Mouse (Mus musculus): ENCODE data around the gene Ttc22.

Ttc22 gene

DNA sequence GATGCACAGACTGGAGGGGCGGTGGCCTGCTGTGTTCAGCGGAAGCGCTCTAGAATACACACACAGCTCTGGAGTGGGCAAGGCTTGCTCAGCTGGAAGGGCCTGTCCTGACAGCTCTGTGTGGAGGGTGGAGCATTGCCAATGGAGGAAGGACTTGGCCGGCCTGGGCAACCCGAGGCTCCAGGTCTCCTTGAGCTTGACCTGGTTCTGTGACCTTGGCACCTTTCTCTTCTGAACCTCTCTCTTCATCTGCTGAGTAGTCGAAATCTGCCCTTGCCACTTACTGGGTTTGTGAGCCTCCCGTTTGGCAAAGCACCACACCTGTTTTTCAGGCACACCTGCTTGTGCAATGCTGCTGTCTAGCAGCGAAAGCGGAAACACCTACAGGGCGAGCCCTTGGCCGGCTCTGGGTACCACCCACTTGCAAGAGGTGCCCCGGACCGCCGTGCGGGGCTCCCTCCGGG lies at the start of gene Ttc22:
Gene Ttc22 (plus strand): TSS at position 403 of the 464 bp plus-strand sequence.
- peak; percentile 23 for DNase-seq (ENCODE audit: low read depth, low spot score)

- DNase-seq (ENCODE audit: low read depth, low spot score), result no peak
Measured at GRCm38 (mm10) chr4:106575022-106575421, 47.2 kb upstream of the Ttc22 start.

GRCm38 (mm10) chr4:106577511-106577910 lies 44.7 kb upstream of the Ttc22 start:
- DNase-seq (ENCODE audit: low read depth, low spot score), result no peak

DNA sequence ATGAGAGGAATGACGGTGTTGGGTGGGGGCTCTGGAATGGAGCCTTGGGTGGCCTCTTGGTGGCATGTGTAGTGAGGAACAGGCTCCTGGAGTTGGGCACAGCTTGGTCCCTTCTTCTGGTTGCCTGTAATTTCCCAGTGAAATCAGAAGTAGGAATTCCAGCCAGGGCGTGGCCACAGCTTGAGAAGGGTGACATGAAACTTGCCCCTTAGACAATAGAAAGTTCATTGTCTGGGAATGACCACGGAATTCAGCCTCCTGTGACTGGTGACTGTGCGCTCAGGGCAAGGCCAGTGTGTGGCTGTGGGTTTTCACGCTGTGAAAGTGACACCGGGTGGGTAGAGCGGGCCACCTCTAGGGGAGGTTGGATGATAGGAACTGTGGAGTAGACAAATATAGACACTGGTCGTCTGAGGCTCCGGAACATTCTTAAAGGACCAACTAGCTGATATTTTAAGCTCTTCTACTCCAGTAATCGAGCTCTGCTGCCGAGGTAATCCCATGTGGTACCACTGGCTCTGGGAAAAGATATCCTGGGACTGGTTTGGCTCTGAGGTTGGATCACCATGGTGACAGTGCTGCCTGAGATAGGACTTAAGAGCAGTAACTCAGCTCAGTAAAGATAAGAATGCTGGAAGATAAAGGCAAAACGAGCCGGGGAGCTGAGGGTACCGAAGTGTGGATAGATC lies 40.9 kb upstream of the Ttc22 start:
- no peak for DNase-seq (ENCODE audit: low read depth, low spot score)

GRCm38 (mm10) chr4:106581865-106582204 lies 40.4 kb upstream of the Ttc22 start:
- no peak for DNase-seq (ENCODE audit: low read depth, low spot score)

DNA sequence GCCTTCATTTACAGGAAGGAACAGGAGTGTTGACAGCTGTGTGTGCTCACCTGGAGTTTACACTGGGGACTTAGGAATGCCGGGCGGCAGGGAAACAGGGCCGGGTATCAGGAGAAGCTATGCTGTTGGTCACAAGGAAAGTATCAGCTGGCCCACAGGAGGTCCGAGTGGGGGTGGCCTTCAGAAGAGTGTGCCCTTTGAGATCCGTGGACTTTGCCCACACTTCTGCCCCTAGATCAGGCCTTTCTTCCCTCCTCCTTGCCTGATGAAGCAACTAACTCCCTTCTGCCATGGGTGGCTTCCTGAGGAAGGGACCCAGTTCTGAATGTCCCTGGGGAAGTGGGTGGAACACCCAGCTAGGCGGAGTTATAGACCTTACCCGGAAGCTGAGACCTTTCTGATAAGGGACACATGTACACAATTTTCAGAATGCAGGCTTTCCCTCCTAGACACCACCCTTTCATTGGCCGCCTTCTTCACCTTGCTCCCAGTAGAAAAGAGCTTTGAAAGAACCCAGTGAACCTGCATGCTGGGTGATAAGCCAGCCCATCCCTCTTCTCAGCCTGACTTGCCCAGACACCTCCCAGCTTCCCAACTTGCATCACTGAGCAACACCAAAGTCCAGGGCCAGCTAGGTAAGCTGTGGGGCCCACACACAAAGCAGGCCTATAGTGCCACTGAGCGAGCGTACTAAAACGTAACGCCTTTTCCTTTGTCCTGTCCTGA lies 39.6 kb upstream of the Ttc22 start:
- DNase-seq (ENCODE audit: low read depth, low spot score), result peak; percentile 36

GRCm38 (mm10) chr4:106584665-106585064 lies 37.6 kb upstream of the Ttc22 start:
- DNase-seq (ENCODE audit: low read depth, low spot score), result no peak

- DNase-seq (ENCODE audit: low read depth, low spot score), result no peak
Measured at GRCm38 (mm10) chr4:106587075-106587474, 35.2 kb upstream of the Ttc22 start.

DNA sequence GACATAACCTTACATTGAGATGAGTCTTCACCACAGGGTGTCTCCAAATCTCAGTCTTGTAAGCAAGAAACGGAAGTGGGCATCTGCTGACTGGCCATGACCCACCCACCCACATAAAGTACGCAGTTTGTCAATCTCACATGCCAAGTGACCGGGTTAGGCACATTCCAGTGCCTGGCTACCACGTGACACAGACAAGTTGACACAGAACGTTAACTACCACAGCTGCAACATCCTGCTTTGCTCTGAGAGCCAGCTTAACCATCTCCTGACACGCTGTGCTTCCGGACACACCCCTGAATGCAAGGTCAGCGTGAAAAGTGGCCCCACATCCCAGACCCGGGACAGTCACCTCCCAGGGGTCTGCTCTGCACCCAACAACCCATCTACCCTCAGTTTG lies 32.1 kb upstream of the Ttc22 start:
- peak; percentile 31 for DNase-seq (ENCODE audit: low read depth, low spot score)

GRCm38 (mm10) chr4:106590871-106591270 lies 31.4 kb upstream of the Ttc22 start:
- no peak for DNase-seq (ENCODE audit: low read depth, low spot score)

DNA sequence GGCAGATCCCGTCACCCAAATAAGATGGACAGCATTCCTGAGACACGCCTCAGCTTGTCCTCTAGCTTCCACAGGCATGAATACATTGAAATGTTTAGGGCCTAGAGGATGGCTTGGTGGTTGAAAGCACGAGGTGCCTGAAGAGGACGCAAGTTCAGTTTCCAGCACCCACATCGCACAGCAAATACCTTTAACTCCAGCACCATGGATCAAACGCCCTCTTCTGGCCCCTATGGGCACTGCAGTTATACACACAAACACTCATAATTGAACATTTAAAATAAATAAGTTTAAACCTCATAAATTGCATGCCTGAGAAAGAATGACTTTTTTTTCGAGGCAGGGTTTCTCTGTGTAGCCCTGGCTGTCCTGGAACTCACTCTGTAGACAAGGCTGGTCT lies 28.6 kb upstream of the Ttc22 start:
- DNase-seq (ENCODE audit: low read depth, low spot score), result peak; percentile 51

DNA sequence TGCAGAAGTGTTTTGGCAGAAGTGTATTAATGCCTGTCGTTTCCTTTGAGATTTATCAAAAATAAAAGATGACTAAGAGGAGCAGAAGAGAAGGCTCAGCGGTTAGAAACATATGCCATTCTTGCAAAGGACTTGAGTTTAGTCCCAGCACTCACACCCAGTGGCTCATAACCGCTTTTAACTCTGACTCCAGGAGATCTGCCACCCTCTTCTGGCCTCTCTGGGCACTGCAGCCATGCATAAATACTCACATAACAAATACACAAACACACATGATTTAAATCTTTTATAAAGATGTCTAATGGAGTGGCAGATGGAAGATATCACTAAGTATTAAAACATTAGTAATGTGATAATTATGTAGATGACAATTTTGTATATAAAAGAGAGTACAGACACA lies 26.0 kb upstream of the Ttc22 start:
- DNase-seq (ENCODE audit: low read depth, low spot score), result peak; percentile 55

DNA sequence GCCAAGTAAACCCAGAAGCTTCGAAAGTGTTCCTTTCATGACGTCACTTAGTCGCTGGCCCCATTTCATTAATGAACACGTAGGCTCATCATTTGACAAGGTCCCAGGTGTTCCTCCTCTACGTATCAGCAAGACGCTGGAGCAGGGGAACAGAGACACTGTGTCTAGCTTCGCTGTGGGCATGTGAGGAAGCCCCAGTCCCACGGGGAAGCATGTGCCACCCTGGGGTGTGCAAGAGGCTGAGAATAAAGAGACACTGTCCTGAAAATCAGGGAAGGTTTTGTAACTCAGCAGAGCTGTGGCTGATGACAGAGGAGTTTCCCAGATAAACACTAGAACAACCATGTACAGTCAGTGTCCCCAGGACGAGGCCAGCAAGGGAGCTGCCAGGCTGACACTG lies 25.2 kb upstream of the Ttc22 start:
- no peak for DNase-seq (ENCODE audit: low read depth, low spot score)

DNA sequence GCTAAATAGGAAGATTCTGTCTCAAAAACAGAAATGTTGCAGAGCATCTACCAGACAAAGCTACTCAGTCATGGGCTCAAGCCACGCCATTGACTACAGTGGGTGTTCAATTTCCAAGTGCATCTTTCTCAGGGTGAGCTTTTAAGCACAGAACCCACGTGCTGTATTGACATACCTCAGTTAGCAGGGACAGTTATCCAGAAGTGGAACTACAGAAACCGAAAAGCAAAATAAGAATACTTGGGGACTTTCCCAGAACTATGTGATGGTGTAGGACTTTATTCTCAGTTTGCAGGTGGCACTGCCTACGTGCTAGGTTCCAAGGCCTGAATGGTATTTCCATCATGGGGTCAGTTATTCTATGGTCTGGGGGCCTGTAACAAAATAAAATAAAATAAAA lies 24.5 kb upstream of the Ttc22 start:
- DNase-seq (ENCODE audit: low read depth, low spot score), result no peak

- DNase-seq (ENCODE audit: low read depth, low spot score), result peak; percentile 50
Measured at GRCm38 (mm10) chr4:106599415-106599814, 22.8 kb upstream of the Ttc22 start.

GRCm38 (mm10) chr4:106600770-106601169 lies 21.5 kb upstream of the Ttc22 start:
- no peak for DNase-seq (ENCODE audit: low read depth, low spot score)

DNA sequence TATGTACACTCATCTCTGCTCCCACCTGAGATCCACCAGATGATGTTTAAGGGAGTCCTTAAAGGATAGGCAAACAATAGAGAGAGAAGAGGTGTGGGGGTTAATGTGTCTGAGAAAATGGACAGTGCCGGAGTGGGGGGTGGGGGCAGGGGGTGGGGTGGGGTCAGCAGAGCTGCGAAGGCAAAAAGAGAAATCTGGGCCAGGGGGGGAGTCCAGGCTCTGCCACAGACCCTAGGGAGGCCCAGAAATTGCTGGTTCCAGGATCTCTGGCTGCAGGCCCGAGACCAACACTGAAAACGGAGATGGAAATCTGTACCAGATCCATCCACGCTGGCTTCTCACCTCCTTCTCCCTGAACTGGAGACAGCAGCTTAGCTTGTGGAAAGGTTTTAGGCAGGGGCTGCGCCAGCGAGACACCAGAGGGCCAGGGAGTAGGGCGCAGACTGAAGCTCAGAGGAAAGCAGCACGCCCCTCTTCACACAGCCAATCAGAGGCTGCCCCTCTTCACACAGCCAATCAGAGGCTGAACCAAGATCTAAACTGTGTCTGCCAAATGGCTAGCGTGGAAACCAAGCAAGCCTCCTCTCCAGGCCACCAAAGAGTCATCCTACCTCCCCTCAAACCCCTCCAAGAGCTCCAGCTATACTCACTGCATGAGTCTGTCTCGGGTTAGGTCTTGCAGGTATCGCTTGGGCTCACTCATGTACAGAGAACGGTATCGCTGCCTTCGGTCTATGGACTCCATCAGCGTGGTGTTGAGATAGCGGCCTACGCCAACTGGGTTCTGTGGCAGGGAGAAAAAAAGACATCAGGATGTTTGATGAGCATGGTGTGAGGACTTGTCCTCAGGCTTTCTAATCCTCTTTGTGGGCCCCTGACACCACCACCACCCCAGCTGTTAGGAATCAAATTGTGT lies 15.3 kb upstream of the Ttc22 start:
- DNase-seq (ENCODE audit: low read depth, low spot score), result peak; percentile 72

DNA sequence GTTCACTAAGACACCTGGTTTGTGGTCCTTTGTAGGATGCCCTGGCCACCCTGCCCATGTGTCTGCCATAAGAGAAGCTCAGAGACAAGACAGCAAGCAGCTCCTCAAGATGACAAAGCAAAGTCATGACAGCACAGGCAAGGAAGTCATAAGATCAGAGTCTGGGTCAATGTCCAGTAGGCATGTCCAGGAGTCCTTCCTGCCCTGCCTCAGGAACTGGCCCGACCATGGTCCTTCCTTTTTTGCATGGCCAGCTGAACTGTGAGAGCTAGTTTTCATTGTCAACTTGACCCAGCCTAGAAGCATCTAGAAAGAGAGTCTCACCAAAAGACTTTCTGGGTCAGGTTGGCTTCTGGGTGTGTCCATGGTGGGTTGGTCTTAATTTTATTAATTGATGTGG lies 14.3 kb upstream of the Ttc22 start:
- DNase-seq (ENCODE audit: low read depth, low spot score), result no peak

DNA sequence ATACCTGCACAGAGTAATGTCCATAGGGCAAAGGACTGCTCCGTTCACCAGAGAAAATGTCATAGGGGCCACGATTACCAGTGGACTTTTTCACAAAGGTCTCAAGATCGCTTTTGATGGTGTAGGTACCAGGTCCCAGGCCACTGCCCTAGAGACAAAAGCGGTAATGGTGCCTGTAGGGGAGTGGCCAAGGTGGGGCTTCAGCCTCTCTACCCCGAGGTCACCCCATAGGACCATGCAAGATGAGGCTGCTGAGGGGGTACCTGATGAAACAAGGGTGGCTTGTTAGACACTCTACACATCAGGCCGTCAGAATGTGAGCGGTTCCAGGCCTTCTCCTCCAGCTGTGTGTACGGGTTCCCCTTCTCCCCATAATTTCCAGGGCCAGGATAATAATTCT lies 9.1 kb upstream of the Ttc22 start:
- DNase-seq (ENCODE audit: low read depth, low spot score), result no peak

DNA sequence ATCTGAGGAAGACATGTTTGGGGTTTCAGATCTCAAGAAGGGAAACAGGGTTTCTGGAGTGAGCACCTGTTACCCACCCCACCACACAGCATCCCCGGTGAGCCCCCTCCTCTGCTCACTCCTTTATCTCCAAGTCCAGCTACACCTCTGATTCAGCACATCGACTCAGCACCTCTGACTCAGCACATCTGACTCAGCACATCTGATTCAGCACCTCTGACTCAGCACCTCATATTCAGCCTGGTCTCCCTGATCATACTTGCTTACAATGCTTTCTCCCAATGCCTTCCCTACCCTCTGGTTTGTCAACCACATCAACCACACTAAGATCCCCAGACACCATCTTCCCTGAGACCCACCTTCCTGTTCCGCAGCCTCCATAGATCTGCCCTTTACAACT lies 8.7 kb upstream of the Ttc22 start:
- no peak for DNase-seq (ENCODE audit: low read depth, low spot score)

GRCm38 (mm10) chr4:106614180-106614797 lies 7.9 kb upstream of the Ttc22 start:
- DNase-seq (ENCODE audit: low read depth, low spot score), result peak; percentile 86

GRCm38 (mm10) chr4:106614881-106615280 lies 7.4 kb upstream of the Ttc22 start:
- no peak for DNase-seq (ENCODE audit: low read depth, low spot score)

Measured in ES-CJ7 (cell line).